Mouse (Mus musculus): ENCODE measurements at regions not wholly inside any gene's neighbourhood (a gene's known extent, or its start where the extent isn't known, plus 50 kb on each side); places are given as distances from the start of the nearest gene placed in this dataset.
"Not testable (repeated sequence)": the region's sequence is repeated elsewhere in the genome, so short reads cannot be mapped to it uniquely, and the experiment has no call there.

DNA sequence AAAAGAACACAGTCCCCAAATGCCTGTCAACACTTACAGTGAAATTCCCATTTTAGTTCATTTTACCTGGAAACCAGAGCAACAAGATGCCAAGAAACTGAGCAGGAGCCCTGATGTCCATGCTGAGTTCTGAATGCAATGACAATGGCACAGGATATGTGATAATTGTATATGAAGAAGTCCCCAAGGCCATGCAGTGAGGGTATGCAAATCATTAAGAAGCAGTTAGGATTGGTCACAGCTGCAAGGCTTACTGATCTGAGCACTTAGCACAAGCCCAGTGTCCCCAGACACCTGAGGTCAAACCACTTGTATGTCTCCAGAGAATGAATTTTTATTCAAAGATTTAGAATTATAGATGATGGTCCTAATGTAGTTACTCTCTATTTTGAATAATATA lies 419.0 kb upstream of the Tacstd2 start:
- not testable (repeated sequence) for H3K79me2 ChIP-seq (ENCODE audit: control insufficient read depth, insufficient read depth, low read length, poor library complexity); H3K4me1 ChIP-seq (ENCODE audit: control insufficient read depth in 1 of 2, insufficient read depth in 2 of 2, low read length in 2 of 2); H3K4me3 ChIP-seq (ENCODE audit: control insufficient read depth in 1 of 2, insufficient read depth in 1 of 2, low read depth in 2 of 2, low read length in 2 of 2); DNase-seq (ENCODE audit: low read depth, low spot score); H3K9me3 ChIP-seq (replicated peaks; ENCODE audit: insufficient read depth, low read length); H3K27me3 ChIP-seq (ENCODE audit: control insufficient read depth in 1 of 2, insufficient read depth in 2 of 2, low read length in 2 of 2); H3K9ac ChIP-seq (ENCODE audit: control insufficient read depth, low read depth, low read length, poor library complexity, severe bottlenecking); H3K27ac ChIP-seq (ENCODE audit: control insufficient read depth, low read depth, low read length); H3K36me3 ChIP-seq (ENCODE audit: control insufficient read depth in 1 of 2, insufficient read depth in 2 of 2, low read length in 2 of 2)

GRCm38 (mm10) chr6:67931499-67931898 lies 395.9 kb upstream of the Tacstd2 start:
- not testable (repeated sequence) for H3K79me2 ChIP-seq (ENCODE audit: control insufficient read depth, insufficient read depth, low read length, poor library complexity); H3K36me3 ChIP-seq (ENCODE audit: control insufficient read depth in 1 of 2, insufficient read depth in 2 of 2, low read length in 2 of 2); H3K27me3 ChIP-seq (ENCODE audit: control insufficient read depth in 1 of 2, insufficient read depth in 2 of 2, low read length in 2 of 2); H3K9ac ChIP-seq (ENCODE audit: control insufficient read depth, low read depth, low read length, poor library complexity, severe bottlenecking); H3K9me3 ChIP-seq (replicated peaks; ENCODE audit: insufficient read depth, low read length); H3K27ac ChIP-seq (ENCODE audit: control insufficient read depth, low read depth, low read length); H3K4me3 ChIP-seq (ENCODE audit: control insufficient read depth in 1 of 2, insufficient read depth in 1 of 2, low read depth in 2 of 2, low read length in 2 of 2); DNase-seq (ENCODE audit: low read depth, low spot score); H3K4me1 ChIP-seq (ENCODE audit: control insufficient read depth in 1 of 2, insufficient read depth in 2 of 2, low read length in 2 of 2)

DNA sequence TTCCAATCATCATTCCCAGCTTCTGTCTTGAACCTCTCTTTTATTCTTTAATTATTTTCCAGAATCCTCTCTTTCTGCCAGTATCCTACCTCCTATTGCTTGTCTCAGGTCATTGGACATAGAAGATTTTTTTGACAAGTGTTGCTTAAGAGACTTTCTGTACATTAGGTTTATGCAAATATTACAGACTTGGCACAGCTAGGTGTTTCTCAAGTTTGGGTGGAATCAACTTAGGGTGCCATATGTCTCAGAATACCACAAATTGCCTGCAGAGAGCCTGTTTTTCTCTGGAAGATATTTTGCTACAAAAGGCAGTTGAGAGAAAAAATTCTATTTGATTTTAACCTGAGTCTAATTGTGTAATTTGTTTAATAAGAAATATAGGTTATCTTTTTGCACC lies 386.9 kb upstream of the Tacstd2 start:
- H3K9ac ChIP-seq (ENCODE audit: control insufficient read depth, low read depth, low read length, poor library complexity, severe bottlenecking): no peak overlapping the region
- DNase-seq (ENCODE audit: low read depth, low spot score): no peak
- H3K27me3 ChIP-seq (ENCODE audit: control insufficient read depth in 1 of 2, insufficient read depth in 2 of 2, low read length in 2 of 2): no peaks in the 10 kb centered on the region
- no peaks in the 10 kb centered on the region for H3K9me3 ChIP-seq (replicated peaks; ENCODE audit: insufficient read depth, low read length)
- H3K36me3 ChIP-seq (ENCODE audit: control insufficient read depth in 1 of 2, insufficient read depth in 2 of 2, low read length in 2 of 2): no peaks in the 10 kb centered on the region
- no peak overlapping the region for H3K4me3 ChIP-seq (ENCODE audit: control insufficient read depth in 1 of 2, insufficient read depth in 1 of 2, low read depth in 2 of 2, low read length in 2 of 2)
- no peaks in the 10 kb centered on the region for H3K4me1 ChIP-seq (ENCODE audit: control insufficient read depth in 1 of 2, insufficient read depth in 2 of 2, low read length in 2 of 2)
- TF ChIP-seq MYC (IDR thresholded peaks at IDR 0.05; ENCODE audit: low read depth, low read length) (no peak), CHD1 (IDR thresholded peaks at IDR 0.05; ENCODE audit: low read depth, low read length) (no peak), MYB (IDR thresholded peaks at IDR 0.05; ENCODE audit: low read depth, low read length) (no peak), MXI1 (IDR thresholded peaks at IDR 0.05; ENCODE audit: low read depth, low read length) (no peak), ETS1 (IDR thresholded peaks at IDR 0.05; ENCODE audit: low read depth, low read length) (no peak), MAFK (IDR thresholded peaks at IDR 0.05; ENCODE audit: borderline replicate concordance, low read depth, low read length) (no peak), GATA1 (IDR thresholded peaks at IDR 0.05; ENCODE audit: low read depth, low read length) (no peak), ZNF384 (IDR thresholded peaks at IDR 0.05; ENCODE audit: low read depth, low read length) (no peak), GABPA (IDR thresholded peaks at IDR 0.05; ENCODE audit: low read depth, low read length) (no peak), JUND (IDR thresholded peaks at IDR 0.05; ENCODE audit: low read depth, low read length) (no peak), E2F4 (IDR thresholded peaks at IDR 0.05; ENCODE audit: borderline replicate concordance, low read depth, low read length) (no peak), KAT2A (conservative IDR thresholded peaks at IDR 0.05; ENCODE audit: low read depth, low read length) (no peak), UBTF (IDR thresholded peaks at IDR 0.05; ENCODE audit: borderline replicate concordance, insufficient read depth, low read depth, low read length) (no peak), EP300 (IDR thresholded peaks at IDR 0.05; ENCODE audit: low read depth in 1 of 2, low read length in 2 of 2) (no peak), MEF2A (IDR thresholded peaks at IDR 0.05; ENCODE audit: extremely low read depth, insufficient replicate concordance, low read depth, low read length, poor library complexity, severe bottlenecking) (no peak), SIN3A (IDR thresholded peaks at IDR 0.05; ENCODE audit: low read length) (no peak), TCF12 (IDR thresholded peaks at IDR 0.05; ENCODE audit: low read depth, low read length) (no peak)
- no peak overlapping the region for H3K27ac ChIP-seq (ENCODE audit: control insufficient read depth, low read depth, low read length)
- no peaks in the 10 kb centered on the region for H3K79me2 ChIP-seq (ENCODE audit: control insufficient read depth, insufficient read depth, low read length, poor library complexity)
